Mouse (Mus musculus) right cerebral cortex, adult 18-20 months (tissue): Measurements from ENCODE around the gene Rasa3.

Experiments
- DNase-seq: peaks from one replicate; pipeline ENCODE4 v3.0.0; 2022; ENCODE audit warnings: mixed read lengths

The Rasa3 gene

GRCm38 (mm10) chr8:13541526-13541925 is 135.9 kb downstream of the Rasa3 start:
- DNase-seq, result no peak

DNA sequence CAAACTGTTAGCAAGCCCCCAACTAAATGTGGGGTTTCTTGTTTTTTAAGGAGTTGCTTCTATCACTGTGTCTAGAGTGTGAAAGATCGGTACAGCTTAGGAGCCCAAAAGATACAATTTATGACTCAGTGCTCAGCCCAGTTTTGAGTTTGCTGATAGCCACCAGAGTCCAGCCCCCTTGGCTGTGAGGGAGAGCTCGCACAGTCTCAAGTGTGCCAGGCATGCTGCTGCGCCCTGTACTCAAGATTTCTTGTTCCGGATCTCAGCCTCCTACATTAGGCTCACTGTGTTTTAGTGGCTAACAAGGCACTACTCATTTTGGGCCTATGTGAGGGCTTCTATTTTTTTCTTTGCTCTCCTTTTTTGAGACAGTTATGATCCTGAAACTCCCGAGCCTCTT is 137.3 kb downstream of the Rasa3 start:
- no peak for DNase-seq

GRCm38 (mm10) chr8:13538821-13539220 is 138.6 kb downstream of the Rasa3 start:
- peak; percentile 68 for DNase-seq

DNA sequence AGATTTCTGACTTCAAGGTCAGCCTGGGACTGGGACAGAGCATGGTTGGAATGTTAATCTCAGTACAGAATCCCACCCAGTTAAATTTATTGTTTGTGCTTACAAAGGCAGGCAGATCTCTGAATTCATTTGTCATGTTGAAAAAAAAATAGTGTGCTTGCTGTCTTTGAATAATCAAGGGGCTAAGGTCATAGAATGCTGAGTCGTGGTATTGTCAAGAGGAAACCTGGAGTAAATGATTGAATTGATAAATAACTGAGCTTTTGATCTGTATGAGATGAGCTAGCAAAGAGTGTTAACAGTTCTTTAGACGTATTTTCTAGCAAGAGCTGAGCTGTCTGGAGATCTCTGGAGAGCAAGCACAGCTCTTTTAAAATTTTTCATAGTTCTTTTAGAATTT is 140.3 kb downstream of the Rasa3 start:
- DNase-seq, result no peak

DNA sequence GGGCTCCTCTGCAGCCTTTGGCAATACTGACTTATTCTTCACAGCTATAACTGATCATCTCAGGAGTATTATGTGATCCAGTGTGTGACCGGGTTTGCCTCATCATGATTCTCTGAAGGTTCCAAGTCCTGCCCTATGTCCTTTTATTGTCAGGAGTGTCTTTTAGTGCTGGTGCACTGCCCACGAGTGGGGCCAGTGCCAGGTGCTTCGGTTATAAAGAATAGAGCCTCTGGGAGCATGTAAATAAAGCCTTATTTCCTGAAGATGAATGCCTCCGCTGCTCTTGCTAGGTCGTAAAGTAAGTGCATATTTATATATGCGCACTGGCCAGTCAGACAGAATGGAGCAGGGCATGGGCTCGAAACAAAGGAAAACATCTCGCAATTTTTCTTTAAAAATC is 144.3 kb downstream of the Rasa3 start:
- no peak for DNase-seq

DNA sequence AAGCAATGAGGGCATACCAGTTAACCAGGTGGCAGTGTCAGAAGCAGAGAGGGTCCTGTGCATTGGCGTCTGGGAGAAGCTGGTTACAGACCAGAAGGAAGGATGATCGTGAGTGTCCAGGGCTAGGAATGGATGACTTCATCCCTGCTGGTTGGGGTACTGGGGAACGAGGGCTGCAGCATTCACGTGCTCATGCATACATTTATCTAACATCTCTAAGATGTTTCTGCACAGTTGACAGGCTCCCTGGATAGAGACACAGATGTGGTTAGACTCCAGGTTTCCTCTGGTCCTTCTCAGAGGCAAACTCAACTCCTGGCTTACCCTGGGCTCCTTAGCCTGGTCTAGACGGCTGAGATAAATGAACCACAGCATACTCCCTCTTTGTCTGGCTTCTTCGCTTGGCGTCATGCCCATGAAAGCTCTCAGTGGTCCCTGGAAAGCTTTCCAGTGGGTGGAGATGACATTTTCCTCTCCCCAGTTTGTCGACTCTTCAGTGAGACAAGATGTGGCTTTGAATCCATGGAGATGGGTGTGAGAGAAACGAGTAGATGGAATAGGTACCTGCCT is 145.7 kb downstream of the Rasa3 start:
- no peak for DNase-seq

DNA sequence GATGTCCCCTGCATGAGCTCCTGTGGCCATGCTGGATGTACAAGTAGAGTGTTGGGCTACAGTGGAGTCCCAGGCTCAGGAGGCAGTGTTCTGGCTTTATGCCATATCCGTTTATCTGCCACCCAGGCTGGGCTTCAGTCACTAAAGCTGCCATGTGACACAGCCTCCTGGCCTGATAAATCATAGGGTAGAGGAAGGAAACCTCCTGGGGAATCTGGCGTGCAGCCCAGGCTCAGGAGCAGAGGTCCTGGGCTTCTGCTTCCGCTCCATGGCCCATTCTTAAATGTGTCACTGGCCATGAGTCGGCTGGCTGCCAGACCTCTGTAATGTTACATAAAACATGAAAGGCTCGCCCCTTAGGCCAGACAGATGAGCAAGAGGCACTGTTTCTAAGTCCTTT is 146.5 kb downstream of the Rasa3 start:
- peak; percentile 36 for DNase-seq

GRCm38 (mm10) chr8:13530401-13530800 is 147.0 kb downstream of the Rasa3 start:
- no peak for DNase-seq

- peak; percentile 61 for DNase-seq
Observed at GRCm38 (mm10) chr8:13529891-13530316, 147.5 kb downstream of the Rasa3 start.

- no peak for DNase-seq
Observed at GRCm38 (mm10) chr8:13529011-13529840, 148.2 kb downstream of the Rasa3 start.

- no peak for DNase-seq
Observed at GRCm38 (mm10) chr8:13521392-13521791, 156.0 kb downstream of the Rasa3 start.

GRCm38 (mm10) chr8:13520349-13520748 is 157.1 kb downstream of the Rasa3 start:
- no peak for DNase-seq

GRCm38 (mm10) chr8:13519503-13519902 is 157.9 kb downstream of the Rasa3 start:
- DNase-seq, result peak; percentile 63

DNA sequence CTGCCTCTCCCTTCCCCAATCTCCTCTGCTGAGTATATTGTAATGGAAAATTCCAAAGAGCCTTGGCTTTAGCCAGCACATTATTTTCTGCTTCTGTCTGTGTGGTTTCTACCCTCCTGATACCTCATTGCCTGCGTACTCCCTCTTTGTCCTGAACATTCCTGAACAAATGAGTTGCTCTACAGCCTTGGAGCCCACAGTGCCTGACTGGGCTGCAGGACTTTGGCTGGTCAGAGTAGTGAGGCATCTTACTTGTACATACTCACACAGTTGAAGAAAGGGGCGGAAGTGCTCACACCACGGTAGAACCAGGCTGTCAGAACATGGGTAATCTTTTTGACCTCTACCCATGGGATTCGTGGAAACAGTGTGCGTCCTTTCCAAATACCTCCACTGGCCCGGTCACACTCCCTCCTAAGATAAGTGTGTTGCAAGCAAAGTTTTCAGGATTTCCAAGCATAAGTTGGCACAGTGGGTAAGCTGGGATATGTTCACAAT is 160.1 kb downstream of the Rasa3 start:
- DNase-seq, result no peak
